Mouse (Mus musculus) stomach, postnatal 0 days (tissue): ENCODE measurements around the gene Gm42878.

Experiments
- CTCF ChIP-seq: IDR thresholded peaks from 2 replicates; pipeline ENCODE4 v1.5.1; 2016; ENCODE audit warnings: antibody characterized with exemption, low read depth, mild to moderate bottlenecking, moderate library complexity
- EP300 ChIP-seq: optimal IDR thresholded peaks from 2 replicates; pipeline ENCODE3; 2016; ENCODE audit warnings: antibody characterized with exemption

DNA sequence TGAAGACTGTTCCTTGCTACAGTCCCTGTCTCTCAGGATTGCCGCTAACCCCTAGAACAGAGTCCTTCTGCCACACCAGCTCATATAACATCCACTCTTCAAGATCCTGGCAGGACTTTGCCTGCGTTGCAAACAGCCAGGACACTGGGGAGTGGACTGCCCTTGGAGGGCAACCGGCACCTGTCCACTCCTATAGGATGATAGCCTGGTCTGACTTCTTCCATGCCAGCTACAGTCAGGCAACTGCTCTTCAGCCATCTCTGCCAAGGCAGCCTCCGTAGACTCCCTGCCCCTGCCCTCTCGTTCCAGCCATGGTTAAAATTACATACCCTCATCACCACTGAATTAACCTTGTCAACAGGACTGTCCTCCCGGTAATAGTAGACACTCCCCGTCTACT is 3.9 kb upstream of the Gm42878 start:
- TF ChIP-seq EP300, result no peak
- no peak for TF ChIP-seq CTCF
